ENCODE assay signal across 14 mouse cellular contexts in the genomic region with DNA sequence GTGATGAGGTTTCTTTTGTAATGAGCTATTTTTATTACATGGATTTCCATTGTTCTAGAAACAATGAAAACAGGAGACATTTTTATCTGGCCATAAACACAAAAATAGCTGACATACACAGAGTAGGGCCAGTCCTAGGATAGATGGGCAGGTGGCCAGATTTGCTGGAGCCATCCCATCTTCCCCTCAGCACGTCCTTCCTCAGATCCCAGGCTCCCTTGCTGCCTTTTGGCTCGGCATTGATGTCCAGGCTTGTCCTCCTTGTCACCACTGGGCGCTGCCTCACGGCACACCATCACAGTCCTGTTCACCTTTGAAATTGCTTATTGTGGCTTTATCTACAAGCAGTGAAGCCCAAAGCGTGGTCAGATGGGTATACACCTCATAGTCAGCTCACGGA. TPM values are rescaled to one million over a fixed set of nuclear protein-coding genes. Genes with fewer than 3 reads are reported as not detected.
DNase-seq lines count a peak whose midpoint lies in the region; ATAC-seq and TF ChIP-seq lines count a peak whose summit lies in the region.
"Had no signal": no experiment of that assay in that cellular context is flagged by ENCODE, and none has a peak within 500 bp of the region (broad histone marks: within the 10 kb centered on the region; RNA-seq: fewer than 3 reads in every experiment).

No protein-coding gene starts in this region.

- H3K9me3 ChIP-seq in liver, postnatal 0 days (ENCODE audit: low read length), result no peaks in the 10 kb centered on the region
- no peaks in the 10 kb centered on the region for H3K9me3 ChIP-seq in liver, embryonic 12.5 days (replicated peaks)
- H3K9me3 ChIP-seq: embryonic facial prominence, embryonic 13.5 days had no signal

- no peak for DNase-seq in cerebellum, postnatal 4 days (ENCODE audit: low spot score in 2 of 2)
- peak; percentile 18 for DNase-seq in liver, postnatal 0 days
- DNase-seq in heart, adult 9 months (ENCODE audit: low spot score in 2 of 2), result peak; percentile 16 to 20
- DNase-seq in lung, postnatal 25 days (ENCODE audit: low spot score), result peak; percentile 13
- DNase-seq in gastrocnemius, adult 18-20 months (ENCODE audit: low spot score), result no peak
- DNase-seq: adrenal gland, adult 8-10 months; kidney, adult 8-10 months; thymus, adult 2 months had no signal

- no peak for TF ChIP-seq EP300 in liver, postnatal 0 days (IDR thresholded peaks at IDR 0.05; ENCODE audit: low read depth)

- WGBS in liver, postnatal 0 days (ENCODE audit: insufficient replicate concordance), result 57% methylated on average over 6 of the region's 6 CpGs
- WGBS in liver, embryonic 12.5 days (ENCODE audit: insufficient replicate concordance), result 57% methylated on average over 6 of the region's 6 CpGs

- no peak for TF ChIP-seq CTCF in liver, postnatal 0 days (IDR thresholded peaks at IDR 0.05; ENCODE audit: low read depth)

- no peak overlapping the region; the same call in 1 of the 2 replicates for H3K27ac ChIP-seq in liver, postnatal 0 days (ENCODE audit: low read depth)
- no peak overlapping the region for H3K27ac ChIP-seq in liver, embryonic 12.5 days
- H3K27ac ChIP-seq: embryonic facial prominence, embryonic 13.5 days; hindbrain, postnatal 0 days; macrophage had no signal

- no peaks in the 10 kb centered on the region for H3K4me1 ChIP-seq in liver, postnatal 0 days (ENCODE audit: insufficient read depth)
- no peaks in the 10 kb centered on the region for H3K4me1 ChIP-seq in liver, embryonic 12.5 days
- H3K4me1 ChIP-seq: embryonic facial prominence, embryonic 13.5 days had no signal

- H3K36me3 ChIP-seq in liver, postnatal 0 days (replicated peaks; ENCODE audit: insufficient read depth, low read length), result no peaks in the 10 kb centered on the region
- no peaks in the 10 kb centered on the region for H3K36me3 ChIP-seq in liver, embryonic 12.5 days
- H3K36me3 ChIP-seq: embryonic facial prominence, embryonic 13.5 days had no signal

- H3K4me2 ChIP-seq in liver, postnatal 0 days (ENCODE audit: low read depth, low read length), result no peak overlapping the region
- H3K4me2 ChIP-seq in liver, embryonic 12.5 days, result no peak overlapping the region
- H3K4me2 ChIP-seq: embryonic facial prominence, embryonic 13.5 days had no signal

- H3K9ac ChIP-seq in liver, postnatal 0 days (replicated peaks), result no peak overlapping the region
- no peak overlapping the region for H3K9ac ChIP-seq in liver, embryonic 12.5 days
- H3K9ac ChIP-seq: embryonic facial prominence, embryonic 13.5 days had no signal

- H3K4me3 ChIP-seq in liver, postnatal 0 days (ENCODE audit: low read depth, low read length), result no peak overlapping the region
- no peak overlapping the region for H3K4me3 ChIP-seq in liver, embryonic 12.5 days
- H3K4me3 ChIP-seq: embryonic facial prominence, embryonic 13.5 days had no signal

- ATAC-seq in cerebellum, adult (ENCODE audit: insufficient number of reproducible peaks, low FRiP score, low TSS enrichment), result peak; percentile 95
- ATAC-seq in liver, postnatal 0 days, result peak; percentile 49; the same call in 1 of the 2 replicates
- no peak for ATAC-seq in liver, embryonic 12.5 days
- ATAC-seq in granulocyte monocyte progenitor cell, adult 5-6 weeks (replicated peaks; ENCODE audit: poor library complexity, severe bottlenecking), result no peak
- ATAC-seq: hindbrain, postnatal 0 days had no signal

- H3K27me3 ChIP-seq in liver, postnatal 0 days (ENCODE audit: insufficient read depth, low read length), result no peaks in the 10 kb centered on the region
- H3K27me3 ChIP-seq in liver, embryonic 12.5 days (replicated peaks), result no peaks in the 10 kb centered on the region
- H3K27me3 ChIP-seq: embryonic facial prominence, embryonic 13.5 days had no signal

RNA-seq across cellular contexts. Expression of gene Adam23, which starts 15.0 kb away (rescaled TPM):
- 4.5 and 6.1 TPM in 2 replicates for polyA plus RNA-seq in liver, postnatal 0 days (2015; fragmentation: Nextera tagmentation; extraction: Ambion mirVana)
- 0.13 and 0.49 TPM in 2 replicates for polyA plus RNA-seq in liver, embryonic 12.5 days (2016; fragmentation: Nextera tagmentation; extraction: Ambion mirVana)
- not detected in 2 replicates for total RNA-seq in granulocyte monocyte progenitor cell, adult 5-6 weeks (2014; fragmentation: Nextera tagmentation)
- total RNA-seq in granulocyte monocyte progenitor cell, adult 5-6 weeks (2017), result not detected in 2 replicates
- total RNA-seq in gastrocnemius, adult 18-20 months (2021), result 1 to 10 TPM; 1.2 to 1.3 TPM
- polyA plus RNA-seq: macrophage had no signal

Comparison
In these comparisons a context has a peak if more than half of its experiments do, and no peak if none do; other contexts are left out.
1. ATAC-seq: peak in cerebellum, adult (single experiment) and liver, postnatal 0 days (single experiment); none in liver, embryonic 12.5 days (single experiment) and granulocyte monocyte progenitor cell, adult 5-6 weeks (single experiment).
2. DNase-seq: peak in liver, postnatal 0 days (single experiment), heart, adult 9 months (2 of 2) and lung, postnatal 25 days (single experiment); none in cerebellum, postnatal 4 days (0 of 2) and gastrocnemius, adult 18-20 months (single experiment).